Mouse (Mus musculus) forebrain, embryonic 12.5 days (tissue): Measurements from ENCODE around the gene Rnf166. TPM values are rescaled to one million over a fixed set of nuclear protein-coding genes. Genes with fewer than 3 reads are reported as not detected.

Experiments
- ATAC-seq: fragments of 200-750 bp; cut with Nextera tagmentation; 2 replicates; pipeline ENCODE4 v1.8.0; 2017; ENCODE audit warnings: moderate TSS enrichment; ENCODE audit not compliant: low FRiP score
- H3K27ac ChIP-seq: fragments of 300-500 bp; sonication (generic); 2 replicates; pipeline ENCODE4 v1.5.1; 2016; ENCODE audit warnings: mild to moderate bottlenecking
- H3K27me3 ChIP-seq: fragments of 300-500 bp; sonication (generic); 2 replicates; pipeline ENCODE4 v1.6.1; 2016; ENCODE audit warnings: mild to moderate bottlenecking
- H3K36me3 ChIP-seq: fragments of 300-500 bp; sonication (generic); replicated peaks from 2 replicates; pipeline ENCODE4 v1.6.1; 2016; ENCODE audit warnings: mild to moderate bottlenecking
- H3K4me1 ChIP-seq: fragments of 300-500 bp; sonication (generic); 2 replicates; pipeline ENCODE4 v1.6.1; 2016
- H3K4me2 ChIP-seq: fragments of 300-500 bp; sonication (generic); 2 replicates; pipeline ENCODE4 v1.6.1; 2016; ENCODE audit warnings: mild to moderate bottlenecking, moderate library complexity
- H3K4me3 ChIP-seq: fragments of 300-500 bp; sonication (generic); replicated peaks from 2 replicates; pipeline ENCODE4 v1.5.1; 2016; ENCODE audit warnings: mild to moderate bottlenecking
- H3K9ac ChIP-seq: fragments of 300-500 bp; sonication (generic); 2 replicates; pipeline ENCODE4 v1.6.1; 2016; ENCODE audit warnings: mild to moderate bottlenecking
- H3K9me3 ChIP-seq: fragments of 300-500 bp; sonication (generic); 2 replicates; pipeline ENCODE4 v1.6.1; 2016
- WGBS: fragments of 180-500 bp; shearing (Covaris S2); methylation state at CpG from one replicate; pipeline ENCODE4 v1.1.7; 2016; 5-methylcytosine and 5-hydroxymethylcytosine counted together
- polyA plus RNA-seq: library from polyadenylated mRNA; unstranded; fragments of >200 nt; fragmentation: Nextera tagmentation; extraction: Ambion mirVana; gene quantifications from 2 replicates; pipeline ENCODE4 v1.2.1, GENCODE M21; 2016

The Rnf166 gene
- polyA plus RNA-seq, 1 experiment from 2014 or later: 35.1 TPM

DNA sequence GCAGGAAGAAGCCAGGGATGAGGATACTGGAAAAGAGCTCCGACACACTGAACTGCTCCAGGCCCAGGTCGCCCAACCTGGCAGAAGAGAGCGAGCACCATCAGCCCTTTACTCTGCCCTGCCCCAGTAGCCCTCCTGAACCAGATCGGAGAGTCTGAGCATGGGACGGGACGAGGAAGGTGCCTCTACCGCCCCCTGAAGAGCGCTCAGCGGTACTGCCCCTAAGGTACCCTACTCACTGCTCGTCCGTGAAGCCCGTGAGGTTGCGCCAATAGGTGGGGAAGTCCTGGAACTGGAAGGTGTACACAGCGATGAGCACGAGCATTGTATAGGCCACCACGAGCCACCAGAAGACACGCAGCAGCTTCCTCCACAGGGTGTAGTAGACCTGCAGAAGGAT lies 22.0 kb upstream of the Rnf166 start:
- Histone ChIP-seq H3K27me3 (no peaks in the 10 kb centered on the region), H3K4me3 (no peak overlapping the region), H3K4me2 (no peak overlapping the region), H3K27ac (no peak overlapping the region), H3K9me3 (no peaks in the 10 kb centered on the region), H3K4me1 (no peaks in the 10 kb centered on the region), H3K9ac (no peak overlapping the region), H3K36me3 (no peaks in the 10 kb centered on the region)
- WGBS: 74% methylated on average over 17 of the region's 17 CpGs
- ATAC-seq: no peak

DNA sequence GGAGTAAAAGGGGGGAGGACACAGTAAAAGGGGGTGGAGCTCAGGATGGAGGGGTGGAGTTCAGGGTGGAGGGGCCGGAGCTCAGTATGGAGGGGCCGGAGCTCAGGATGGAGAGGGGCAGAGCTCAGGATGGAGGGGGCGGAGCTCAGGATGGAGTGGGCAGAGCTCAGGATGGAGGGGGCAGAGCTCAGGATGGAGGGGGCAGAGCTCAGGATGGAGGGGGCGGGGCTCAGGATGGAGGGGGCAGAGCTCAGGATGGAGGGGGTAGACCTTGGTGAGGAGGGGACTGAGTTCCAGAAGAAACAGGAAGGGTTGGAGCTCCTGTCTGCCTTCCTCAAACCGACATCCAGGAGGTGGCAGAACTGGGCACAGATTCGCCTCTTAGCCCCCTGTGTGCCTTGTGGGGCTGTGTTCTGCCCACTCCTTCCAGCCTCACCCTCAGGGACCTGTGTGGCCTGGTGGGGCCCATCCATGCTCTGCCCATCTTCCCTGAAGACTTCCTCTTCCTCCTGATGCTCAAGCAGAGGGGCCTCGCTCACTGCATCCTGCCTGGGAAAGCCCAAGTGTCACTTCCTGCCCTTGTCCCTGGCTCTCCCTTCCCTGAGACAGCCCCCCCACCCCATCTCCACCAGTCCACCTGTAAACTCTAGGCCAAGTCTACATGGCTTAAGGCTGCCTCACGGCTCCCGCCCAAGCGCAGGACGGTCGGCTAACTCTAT lies 21.3 kb upstream of the Rnf166 start:
- H3K27me3 ChIP-seq: no peaks in the 10 kb centered on the region
- no peak overlapping the region for H3K27ac ChIP-seq
- no peak overlapping the region for H3K4me3 ChIP-seq
- H3K4me2 ChIP-seq: no peak overlapping the region
- no peak for ATAC-seq
- 90% methylated on average over 11 of the region's 12 CpGs for WGBS
- no peak overlapping the region for H3K9ac ChIP-seq
- H3K4me1 ChIP-seq: no peaks in the 10 kb centered on the region
- H3K9me3 ChIP-seq: no peaks in the 10 kb centered on the region
- H3K36me3 ChIP-seq: no peaks in the 10 kb centered on the region

DNA sequence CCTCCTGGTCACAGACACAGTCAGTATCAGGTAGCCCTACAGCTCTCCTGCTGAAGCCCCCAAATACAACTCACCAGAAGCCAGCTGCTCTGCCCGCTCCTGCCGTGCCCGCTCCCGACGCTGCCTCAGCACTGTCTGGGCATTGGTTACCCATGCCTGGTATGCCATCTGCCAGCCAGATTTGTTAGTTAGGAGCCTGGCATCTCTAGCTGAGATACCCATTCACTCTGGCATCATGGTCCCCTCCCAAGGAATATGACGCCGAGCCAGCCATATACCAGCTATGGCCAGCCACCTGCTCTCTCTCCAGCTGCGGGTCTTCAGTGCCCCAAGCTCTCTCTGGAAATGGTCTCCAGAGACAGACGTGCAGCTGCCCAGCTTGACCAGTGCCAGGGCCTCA lies 12.5 kb upstream of the Rnf166 start:
- Histone ChIP-seq H3K9ac (no peak overlapping the region), H3K9me3 (peaks cover 4% of the 10 kb centered on the region; the same call in 1 of the 2 replicates), H3K4me3 (no peak overlapping the region), H3K4me2 (no peak overlapping the region), H3K27me3 (no peaks in the 10 kb centered on the region), H3K4me1 (no peaks in the 10 kb centered on the region), H3K27ac (no peak overlapping the region), H3K36me3 (peaks cover 11% of the 10 kb centered on the region)
- WGBS: 94% methylated on average over 9 of the region's 9 CpGs
- no peak for ATAC-seq

DNA sequence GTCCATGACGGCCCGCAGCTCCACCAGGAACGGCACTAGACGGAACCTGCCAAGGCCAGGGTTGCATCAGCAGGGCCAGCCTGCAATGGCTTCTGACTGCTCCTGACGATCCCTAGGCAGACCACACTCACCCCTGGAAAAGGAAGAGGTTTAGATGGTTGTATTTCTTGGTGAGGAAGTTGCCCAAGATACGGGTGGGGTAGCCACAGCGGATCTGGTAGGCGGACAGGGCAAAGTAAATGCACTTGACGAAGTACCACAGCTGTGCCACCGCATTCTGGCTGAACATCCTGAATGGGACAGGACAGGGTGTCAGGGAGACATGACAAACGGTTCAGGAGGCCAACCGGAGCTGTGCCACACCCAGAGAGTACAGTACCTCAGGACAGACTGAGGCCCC lies 9.0 kb upstream of the Rnf166 start:
- whole genome bisulfite sequencing: 93% methylated on average over 12 of the region's 12 CpGs
- H3K4me3 ChIP-seq: no peak overlapping the region
- no peak overlapping the region for H3K9ac ChIP-seq
- no peaks in the 10 kb centered on the region for H3K27me3 ChIP-seq
- H3K36me3 ChIP-seq: peaks cover 45% of the 10 kb centered on the region
- no peaks in the 10 kb centered on the region for H3K4me1 ChIP-seq
- no peak for ATAC-seq
- H3K27ac ChIP-seq: no peak overlapping the region
- H3K9me3 ChIP-seq: peaks cover 4% of the 10 kb centered on the region; the same call in 1 of the 2 replicates
- no peak overlapping the region for H3K4me2 ChIP-seq

DNA sequence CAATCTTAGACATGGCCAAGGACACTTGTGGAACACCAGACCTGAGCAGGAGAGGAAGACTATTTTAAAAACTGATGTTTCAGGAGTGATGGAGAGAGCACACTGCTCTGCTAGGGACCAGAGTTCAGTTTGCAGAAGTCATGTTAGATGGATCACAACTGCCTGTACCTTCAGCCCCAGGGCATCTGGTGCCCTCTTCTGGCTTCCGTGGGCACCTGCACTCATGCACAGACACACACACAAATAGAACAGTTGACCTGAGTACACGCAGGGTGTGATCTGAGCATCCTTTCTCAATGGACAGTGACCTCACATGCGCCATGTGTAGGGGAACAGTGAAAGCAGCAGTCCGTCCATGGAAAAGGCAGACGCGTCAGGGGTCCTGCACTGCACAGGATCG lies 8.0 kb upstream of the Rnf166 start:
- Histone ChIP-seq H3K9ac (no peak overlapping the region), H3K4me3 (no peak overlapping the region), H3K27me3 (no peaks in the 10 kb centered on the region), H3K36me3 (peaks cover 55% of the 10 kb centered on the region), H3K27ac (no peak overlapping the region), H3K4me2 (no peak overlapping the region), H3K9me3 (peaks cover 4% of the 10 kb centered on the region; the same call in 1 of the 2 replicates), H3K4me1 (no peaks in the 10 kb centered on the region)
- 97% methylated on average over 7 of the region's 7 CpGs for WGBS
- no peak for ATAC-seq

DNA sequence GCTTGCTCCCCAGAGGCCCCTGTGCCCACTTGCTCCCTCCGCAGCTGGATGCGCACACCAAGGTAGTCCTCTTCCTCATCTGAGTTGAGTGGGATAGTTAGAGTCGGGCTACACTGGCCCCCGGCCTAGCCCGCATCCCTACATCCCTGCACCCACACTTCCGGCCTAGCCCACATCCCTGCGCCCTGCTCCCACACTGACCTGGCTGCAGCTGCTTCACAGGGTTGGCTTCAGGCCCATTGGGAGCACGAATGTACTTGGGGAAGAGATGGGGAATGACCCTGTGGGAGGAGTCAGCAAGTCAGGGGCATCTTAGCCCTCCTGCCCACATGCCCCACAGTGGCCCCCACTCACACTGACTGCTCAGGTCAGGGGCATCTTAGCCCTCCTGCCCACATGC lies 6.6 kb upstream of the Rnf166 start:
- WGBS: 98% methylated on average over 8 of the region's 8 CpGs
- no peak overlapping the region for H3K4me3 ChIP-seq
- H3K4me1 ChIP-seq: peaks cover under 1% of the 10 kb centered on the region; the same call in 1 of the 2 replicates
- H3K27ac ChIP-seq: no peak overlapping the region
- H3K9ac ChIP-seq: no peak overlapping the region
- H3K27me3 ChIP-seq: no peaks in the 10 kb centered on the region
- H3K4me2 ChIP-seq: no peak overlapping the region
- peaks cover 4% of the 10 kb centered on the region; the same call in 1 of the 2 replicates for H3K9me3 ChIP-seq
- H3K36me3 ChIP-seq: peaks cover 69% of the 10 kb centered on the region
- no peak for ATAC-seq

DNA sequence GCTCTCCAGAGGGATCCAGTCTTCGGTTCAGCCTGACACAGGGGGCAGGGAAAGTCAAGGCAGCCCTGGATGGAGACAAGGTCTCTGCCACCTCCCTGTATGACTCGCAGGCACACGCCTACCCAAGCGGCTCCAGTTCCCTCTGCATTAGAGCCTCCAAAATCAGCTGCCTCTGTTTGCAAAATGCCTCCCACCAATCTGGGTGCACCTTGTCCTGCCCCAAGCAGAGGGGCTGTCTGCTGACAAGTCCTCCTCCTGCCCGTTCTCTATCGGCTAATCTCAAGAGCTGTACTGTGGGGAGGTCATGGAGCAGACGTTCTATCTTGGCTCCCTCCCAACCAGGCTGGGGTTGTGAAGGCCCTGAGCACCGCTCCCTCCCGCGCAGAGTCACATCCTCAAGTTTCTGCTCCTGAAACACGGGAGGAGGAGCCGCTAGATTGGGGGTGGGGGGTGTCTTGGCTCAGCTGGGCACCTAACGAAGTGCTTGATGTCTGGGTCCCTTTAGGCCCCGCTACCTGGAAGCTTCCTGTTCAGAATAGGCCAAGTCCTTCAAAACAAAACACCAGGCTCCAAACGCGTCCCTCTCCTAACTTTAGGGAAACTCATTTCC lies 808 bp downstream of the Rnf166 start:
- Histone ChIP-seq H3K27me3 (no peaks in the 10 kb centered on the region), H3K9ac (peak overlapping the region; percentile 91), H3K4me2 (peak overlapping the region; percentile 95), H3K27ac (no peak overlapping the region), H3K4me1 (peaks cover 25% of the 10 kb centered on the region), H3K4me3 (peak overlapping the region; percentile 96), H3K36me3 (peaks cover 47% of the 10 kb centered on the region), H3K9me3 (no peaks in the 10 kb centered on the region)
- WGBS: 17% methylated on average over 16 of the region's 16 CpGs
- no peak for ATAC-seq

DNA sequence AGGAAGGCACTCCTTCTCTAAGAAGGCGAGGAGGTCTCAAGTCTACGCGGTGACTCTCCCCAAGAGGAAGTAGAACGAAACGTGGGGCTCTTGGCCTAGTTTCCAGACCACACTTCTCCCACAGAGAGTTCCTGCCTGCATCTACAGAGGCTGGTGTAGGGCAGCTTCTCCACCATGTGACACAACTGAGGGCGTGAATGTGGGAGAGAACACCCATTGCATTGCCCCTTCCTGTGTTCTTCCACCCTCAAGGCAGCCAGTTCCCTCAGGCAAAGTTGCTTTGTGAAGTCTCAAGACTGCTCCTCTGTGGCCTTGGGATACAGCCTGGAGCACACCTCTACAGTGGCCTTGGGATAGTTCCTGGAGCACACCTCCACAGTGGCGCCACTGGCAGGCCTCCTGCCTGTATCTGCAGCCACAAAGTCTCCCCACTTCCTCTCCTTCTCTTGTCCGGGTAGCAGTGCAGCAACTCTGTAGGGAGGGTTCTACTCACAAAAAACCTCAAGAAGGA lies 1.9 kb downstream of the Rnf166 start:
- no peak overlapping the region for H3K27ac ChIP-seq
- no peak for ATAC-seq
- H3K9me3 ChIP-seq: no peaks in the 10 kb centered on the region
- no peak overlapping the region for H3K4me3 ChIP-seq
- peaks cover 47% of the 10 kb centered on the region for H3K36me3 ChIP-seq
- WGBS: 92% methylated on average over 8 of the region's 8 CpGs
- H3K9ac ChIP-seq: no peak overlapping the region
- no peaks in the 10 kb centered on the region for H3K27me3 ChIP-seq
- no peak overlapping the region for H3K4me2 ChIP-seq
- H3K4me1 ChIP-seq: peaks cover 25% of the 10 kb centered on the region

- Histone ChIP-seq H3K36me3 (peaks cover 56% of the 10 kb centered on the region), H3K4me2 (no peak overlapping the region), H3K9ac (no peak overlapping the region), H3K4me3 (no peak overlapping the region), H3K4me1 (peaks cover 13% of the 10 kb centered on the region), H3K27ac (no peak overlapping the region), H3K27me3 (no peaks in the 10 kb centered on the region), H3K9me3 (no peaks in the 10 kb centered on the region)
- no peak for ATAC-seq
- 81% methylated on average over 5 of the region's 5 CpGs for WGBS
Measured at GRCm38 (mm10) chr8:122470691-122471090, 5.2 kb downstream of the Rnf166 start.

DNA sequence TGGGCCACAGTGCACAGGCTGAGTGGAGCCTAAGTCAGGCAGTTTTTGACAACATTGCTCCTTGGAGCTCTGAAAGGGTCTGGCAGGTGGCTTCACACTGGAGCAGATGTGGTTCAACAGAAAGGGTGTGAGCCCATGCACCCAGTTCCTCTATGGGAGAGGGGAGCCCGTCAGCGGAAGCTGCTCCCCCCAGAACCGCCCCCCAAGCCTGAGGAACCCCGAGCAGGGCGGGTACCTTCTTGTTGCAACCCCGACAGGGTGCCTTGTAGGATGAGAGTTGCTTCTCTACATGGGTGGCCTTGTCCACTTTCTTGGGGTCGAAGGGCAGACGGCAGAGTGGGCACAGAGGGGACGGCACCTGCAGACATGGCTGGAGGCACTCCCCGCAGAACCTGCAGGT lies 5.9 kb downstream of the Rnf166 start:
- Histone ChIP-seq H3K4me1 (peaks cover 9% of the 10 kb centered on the region), H3K27ac (no peak overlapping the region), H3K4me2 (no peak overlapping the region), H3K9me3 (no peaks in the 10 kb centered on the region), H3K27me3 (no peaks in the 10 kb centered on the region), H3K4me3 (no peak overlapping the region), H3K36me3 (peaks cover 56% of the 10 kb centered on the region), H3K9ac (no peak overlapping the region)
- 94% methylated on average over 10 of the region's 10 CpGs for WGBS
- ATAC-seq: no peak

DNA sequence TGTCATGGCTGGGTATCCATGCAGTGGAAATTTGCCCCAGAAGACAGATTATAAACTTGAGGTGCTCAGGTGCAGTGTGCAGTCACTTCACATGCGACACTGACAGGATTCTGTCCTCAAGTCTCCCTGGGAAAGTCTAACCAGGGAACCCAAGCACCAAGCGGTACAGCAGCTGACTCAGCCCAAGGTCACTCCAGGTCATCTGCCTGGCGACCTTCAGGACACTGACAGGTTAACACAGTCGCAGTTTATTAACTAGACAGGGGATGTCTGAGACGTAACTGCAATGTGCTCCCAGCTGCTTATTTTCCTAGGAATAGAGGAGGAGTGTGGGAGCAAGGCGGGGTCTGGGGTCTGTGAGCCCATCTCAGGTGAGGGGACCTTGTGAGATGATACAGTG lies 6.5 kb downstream of the Rnf166 start:
- no peak overlapping the region for H3K4me3 ChIP-seq
- H3K4me1 ChIP-seq: peaks cover 4% of the 10 kb centered on the region
- no peak overlapping the region for H3K9ac ChIP-seq
- 85% methylated on average over 6 of the region's 6 CpGs for WGBS
- ATAC-seq: no peak
- no peaks in the 10 kb centered on the region for H3K27me3 ChIP-seq
- no peak overlapping the region for H3K27ac ChIP-seq
- H3K4me2 ChIP-seq: no peak overlapping the region
- no peaks in the 10 kb centered on the region for H3K9me3 ChIP-seq
- peaks cover 56% of the 10 kb centered on the region for H3K36me3 ChIP-seq

- Histone ChIP-seq H3K27me3 (peaks cover 14% of the 10 kb centered on the region), H3K27ac (no peak overlapping the region), H3K36me3 (peaks cover 43% of the 10 kb centered on the region), H3K4me2 (no peak overlapping the region), H3K4me1 (no peaks in the 10 kb centered on the region), H3K4me3 (no peak overlapping the region), H3K9ac (no peak overlapping the region), H3K9me3 (no peaks in the 10 kb centered on the region)
- ATAC-seq: no peak
- WGBS: 92% methylated on average over 13 of the region's 13 CpGs
Measured at GRCm38 (mm10) chr8:122467816-122468215, 8.0 kb downstream of the Rnf166 start.

- ATAC-seq: no peak
- 73% methylated on average over 7 of the region's 7 CpGs for WGBS
- peaks cover 42% of the 10 kb centered on the region for H3K27me3 ChIP-seq
- peaks cover 35% of the 10 kb centered on the region for H3K36me3 ChIP-seq
- H3K27ac ChIP-seq: no peak overlapping the region
- no peak overlapping the region for H3K4me3 ChIP-seq
- H3K4me2 ChIP-seq: no peak overlapping the region
- peaks cover 13% of the 10 kb centered on the region for H3K4me1 ChIP-seq
- H3K9me3 ChIP-seq: no peaks in the 10 kb centered on the region
- H3K9ac ChIP-seq: no peak overlapping the region
Measured at GRCm38 (mm10) chr8:122464985-122465384, 10.9 kb downstream of the Rnf166 start.
